Mouse (Mus musculus): ENCODE data around the gene Ephb2.

- TF ChIP-seq GATA1 (IDR thresholded peaks at IDR 0.05; ENCODE audit: borderline replicate concordance, low read length) (no peak), FLI1 (IDR thresholded peaks at IDR 0.05; ENCODE audit: low read length) (no peak)
Measured at GRCm38 (mm10) chr4:136713431-136713830, 122.4 kb downstream of the Ephb2 start.
